ENCODE assay signal across 33 mouse cellular contexts in genomic region chr19:8585298-8585697, GRCm38 (mm10). TPM values are rescaled to one million over a fixed set of nuclear protein-coding genes. Genes with fewer than 3 reads are reported as not detected.
"Had no signal": no experiment of that assay in that cellular context is flagged by ENCODE, and none has a peak within 500 bp of the region (broad histone marks: within the 10 kb centered on the region; RNA-seq: fewer than 3 reads in every experiment).

No protein-coding gene starts in this region.

- H3K27me3 ChIP-seq: embryonic facial prominence, embryonic 12.5 days; embryonic facial prominence, embryonic 13.5 days; embryonic facial prominence, embryonic 15.5 days; forebrain, embryonic 12.5 days; forebrain, embryonic 13.5 days; forebrain, embryonic 15.5 days had no signal

- DNase-seq: cerebellum, adult 8-10 months; cerebellum, adult 9-10 months; cerebellum, adult 9-11 months; cerebellum, postnatal 10 days; cerebellum, postnatal 14 days; cerebellum, postnatal 25 days; cerebellum, postnatal 36 days; embryo, embryonic 11 days; forebrain, postnatal 0 days; gastrocnemius, adult 2 months; gastrocnemius, postnatal 10 days; gastrocnemius, postnatal 14 days; gastrocnemius, postnatal 25 days; gastrocnemius, postnatal 36 days; heart, adult 11 months; heart, adult 18-20 months; heart, adult 2 months had no signal

- H3K9me3 ChIP-seq: embryonic facial prominence, embryonic 10.5 days; embryonic facial prominence, embryonic 12.5 days; embryonic facial prominence, embryonic 13.5 days; embryonic facial prominence, embryonic 15.5 days; forebrain, embryonic 10.5 days; forebrain, embryonic 12.5 days; forebrain, embryonic 13.5 days; forebrain, embryonic 15.5 days had no signal

- H3K27ac ChIP-seq: embryonic facial prominence, embryonic 10.5 days; embryonic facial prominence, embryonic 12.5 days; embryonic facial prominence, embryonic 13.5 days; embryonic facial prominence, embryonic 15.5 days; forebrain, embryonic 10.5 days; forebrain, embryonic 12.5 days; forebrain, embryonic 13.5 days; forebrain, embryonic 15.5 days; gastrocnemius, adult 2 months; heart, adult 2 months had no signal

- H3K4me3 ChIP-seq: embryonic facial prominence, embryonic 10.5 days; embryonic facial prominence, embryonic 12.5 days; embryonic facial prominence, embryonic 13.5 days; embryonic facial prominence, embryonic 15.5 days; erythroblast, embryonic 14.5 days; forebrain, embryonic 10.5 days; forebrain, embryonic 12.5 days; forebrain, embryonic 13.5 days; forebrain, embryonic 15.5 days; gastrocnemius, adult 2 months; heart, adult 2 months had no signal

- H3K4me1 ChIP-seq: embryonic facial prominence, embryonic 12.5 days; embryonic facial prominence, embryonic 15.5 days; forebrain, embryonic 10.5 days; forebrain, embryonic 12.5 days; forebrain, embryonic 13.5 days; forebrain, embryonic 15.5 days had no signal

- H3K9ac ChIP-seq: embryonic facial prominence, embryonic 12.5 days; embryonic facial prominence, embryonic 13.5 days; embryonic facial prominence, embryonic 15.5 days; forebrain, embryonic 12.5 days; forebrain, embryonic 13.5 days; forebrain, embryonic 15.5 days; forebrain, postnatal 0 days had no signal

- H3K36me3 ChIP-seq: embryonic facial prominence, embryonic 10.5 days; embryonic facial prominence, embryonic 12.5 days; embryonic facial prominence, embryonic 13.5 days; embryonic facial prominence, embryonic 15.5 days; forebrain, embryonic 10.5 days; forebrain, embryonic 12.5 days; forebrain, embryonic 15.5 days had no signal

RNA-seq across cellular contexts. Expression of gene Slc22a8, which starts 5.8 kb away (rescaled TPM):
- total RNA-seq: common myeloid progenitor, adult 5-6 weeks; gastrocnemius, adult 18-20 months; gastrocnemius, adult 2 months; gastrocnemius, adult 8-10 months; gastrocnemius, postnatal 14 days; gastrocnemius, postnatal 25 days; gastrocnemius, postnatal 36 days; gastrocnemius, postnatal 4 days; granulocyte monocyte progenitor cell, adult 5-6 weeks; heart, adult 18-20 months; heart, adult 2 months had no signal
- polyA plus RNA-seq: embryonic facial prominence, embryonic 10.5 days; embryonic facial prominence, embryonic 13.5 days; erythroblast, embryonic 14.5 days had no signal

RNA-seq across cellular contexts. Expression of gene Slc22a6, which starts 32.5 kb away (rescaled TPM):
- total RNA-seq: common myeloid progenitor, adult 5-6 weeks; gastrocnemius, adult 18-20 months; gastrocnemius, adult 2 months; gastrocnemius, adult 8-10 months; gastrocnemius, postnatal 10 days; gastrocnemius, postnatal 14 days; gastrocnemius, postnatal 25 days; gastrocnemius, postnatal 36 days; gastrocnemius, postnatal 4 days; granulocyte monocyte progenitor cell, adult 5-6 weeks; heart, adult 18-20 months; heart, adult 2 months; heart, adult 8-10 months had no signal
- polyA plus RNA-seq: erythroblast, embryonic 14.5 days; forebrain, embryonic 10.5 days; gonadal fat pad, adult 2 months; heart, adult 2 months had no signal
